Mouse (Mus musculus) embryonic stem cell, embryonic (primary cell): ENCODE data around the gene Slc16a12.
"Not testable (repeated sequence)": the region's sequence is repeated elsewhere in the genome, so short reads cannot be mapped to it uniquely, and the experiment has no call there.

Experiments used
- CTCF ChIA-PET, 4 experiments: fragments of 300-600 bp in 2 of 4; fragments of 350-600 bp in 2 of 4; sonication (Branson Sonifier 250); formaldehyde crosslinking; loops; one replicate each; lab custom pipeline; 2022; ENCODE audit warnings: inconsistent platforms in 2 of 4; lab: Charles Lee
- POLR2A ChIA-PET, 4 experiments: fragments of 300-600 bp in 2 of 4; fragments of 350-600 bp in 2 of 4; sonication (Branson Sonifier 250); formaldehyde crosslinking; loops; one replicate each; lab custom pipeline; 2022; ENCODE audit warnings: antibody characterized with exemption in 4 of 4, inconsistent platforms in 1 of 4; lab: Charles Lee

Gene Slc16a12

GRCm38 (mm10) chr19:34746688-34747504 lies at the start of gene Slc16a12:
Slc16a12 (minus strand) TSS chr19:34747289.
- ChIA-PET CTCF (interaction anchor here in 2 of 4 experiments (0.6 to 1.1 kb wide), 2 partner anchors 199 to 271 kb away, joined by 3 to 14 read pairs; no protein-coding TSS in a partner anchor), POLR2A (interaction anchor here in 2 of 4 experiments (0.7 to 1.5 kb wide), 3 partner anchors 12 to 378 kb away, joined by 3 to 6 read pairs (median 3); no protein-coding TSS in a partner anchor)

- POLR2A ChIA-PET, result no interaction called here
- CTCF ChIA-PET, result interaction anchor here in 1 of 4 experiments (0.5 kb wide), 1 partner anchor 541 kb away, joined by 6 read pairs; the partner anchor contains the start of gene Acta2
Observed at GRCm38 (mm10) chr19:34796396-34796795, 49.3 kb upstream of the Slc16a12 start.

- ChIA-PET CTCF (no interaction called here), POLR2A (no interaction called here)
Observed at GRCm38 (mm10) chr19:34782491-34782890, 35.4 kb upstream of the Slc16a12 start.

GRCm38 (mm10) chr19:34778993-34779392 lies 31.9 kb upstream of the Slc16a12 start:
- ChIA-PET POLR2A (no interaction called here), CTCF (no interaction called here)

- ChIA-PET CTCF (no interaction called here), POLR2A (no interaction called here)
Observed at GRCm38 (mm10) chr19:34778098-34778497, 31.0 kb upstream of the Slc16a12 start.

GRCm38 (mm10) chr19:34772775-34773174 lies 25.7 kb upstream of the Slc16a12 start:
- ChIA-PET CTCF (no interaction called here), POLR2A (no interaction called here)

- POLR2A ChIA-PET, result no interaction called here
- CTCF ChIA-PET, result interaction anchor here in 3 of 4 experiments (0.7 to 1.4 kb wide), 4 partner anchors 20 to 1071 kb away, joined by 3 read pairs; partner anchors contain the start of gene Ifit2 (in 1 of the 3)
Observed at GRCm38 (mm10) chr19:34770764-34771163, 23.7 kb upstream of the Slc16a12 start.

GRCm38 (mm10) chr19:34758754-34759153 lies 11.7 kb upstream of the Slc16a12 start:
- POLR2A ChIA-PET, result interaction anchor here in 1 of 4 experiments (2.2 kb wide), 1 partner anchor 12 kb away, joined by 6 read pairs; the partner anchor contains the start of gene Slc16a12
- CTCF ChIA-PET, result interaction anchor here in 1 of 4 experiments (0.6 kb wide), 1 partner anchor 519 kb away, joined by 4 read pairs; no protein-coding TSS in a partner anchor

GRCm38 (mm10) chr19:34756561-34757240 lies 9.6 kb upstream of the Slc16a12 start:
- POLR2A ChIA-PET, result no interaction called here
- CTCF ChIA-PET, result no interaction called here

- ChIA-PET CTCF (no interaction called here), POLR2A (no interaction called here)
Observed at GRCm38 (mm10) chr19:34755680-34756079, 8.6 kb upstream of the Slc16a12 start.

GRCm38 (mm10) chr19:34753243-34753642 lies 6.2 kb upstream of the Slc16a12 start:
- CTCF ChIA-PET, result no interaction called here

GRCm38 (mm10) chr19:34752391-34753092 lies 5.5 kb upstream of the Slc16a12 start:
- ChIA-PET POLR2A (interaction anchor here in 1 of 4 experiments (0.5 kb wide), 1 partner anchor 77 kb away, joined by 4 read pairs; no protein-coding TSS in a partner anchor), CTCF (no interaction called here)

More at GRCm38 (mm10) chr19:34753243-34753642, 6.2 kb upstream of the Slc16a12 start:
- POLR2A ChIA-PET, result interaction anchor here in 1 of 4 experiments (0.5 kb wide), 1 partner anchor 77 kb away, joined by 4 read pairs; no protein-coding TSS in a partner anchor

GRCm38 (mm10) chr19:34751150-34751549 lies 4.1 kb upstream of the Slc16a12 start:
- ChIA-PET CTCF (interaction anchor here in 1 of 4 experiments (0.8 kb wide), 1 partner anchor 20 kb away, joined by 3 read pairs; no protein-coding TSS in a partner anchor), POLR2A (no interaction called here)

- ChIA-PET CTCF (no interaction called here), POLR2A (no interaction called here)
Observed at GRCm38 (mm10) chr19:34748992-34749391, 1.9 kb upstream of the Slc16a12 start.

- POLR2A ChIA-PET, result interaction anchor here in 1 of 4 experiments (0.6 to 0.7 kb wide), 2 partner anchors 209 to 549 kb away, joined by 3 to 5 read pairs; no protein-coding TSS in a partner anchor
- CTCF ChIA-PET, result not testable (repeated sequence)
Observed at GRCm38 (mm10) chr19:34747969-34748368, 880 bp upstream of the Slc16a12 start.

- CTCF ChIA-PET, result interaction anchor here in 2 of 4 experiments (0.6 to 1.1 kb wide), 2 partner anchors 198 to 270 kb away, joined by 3 to 14 read pairs; no protein-coding TSS in a partner anchor
- POLR2A ChIA-PET, result interaction anchor here in 2 of 4 experiments (1.0 to 1.5 kb wide), 2 partner anchors 13 to 32 kb away, joined by 3 to 6 read pairs; no protein-coding TSS in a partner anchor
Observed at GRCm38 (mm10) chr19:34746201-34746600, 888 bp downstream of the Slc16a12 start.

- ChIA-PET POLR2A (no interaction called here), CTCF (no interaction called here)
Observed at GRCm38 (mm10) chr19:34745012-34745411, 2.1 kb downstream of the Slc16a12 start.

GRCm38 (mm10) chr19:34737916-34738315 lies 9.2 kb downstream of the Slc16a12 start:
- POLR2A ChIA-PET, result no interaction called here
- CTCF ChIA-PET, result interaction anchor here in 1 of 4 experiments (0.6 kb wide), 1 partner anchor 485 kb away, joined by 6 read pairs; no protein-coding TSS in a partner anchor
